Mouse (Mus musculus) kidney, embryonic 14.5 days (tissue): ENCODE measurements around the gene Tbxas1. TPM values are rescaled to one million over a fixed set of nuclear protein-coding genes. Genes with fewer than 3 reads are reported as not detected.
A peak's percentile ranks its signal among the peaks of the same experiment; 100 is the strongest.

ENCODE experiments used
- ATAC-seq: fragments of 200-750 bp; cut with Nextera tagmentation; 2 replicates; pipeline ENCODE4 v1.8.0; 2017; ENCODE audit warnings: moderate number of reproducible peaks, mild to moderate bottlenecking, moderate TSS enrichment, moderate library complexity; ENCODE audit not compliant: low FRiP score, low TSS enrichment
- H3K27ac ChIP-seq: fragments of 300-500 bp; sonication (generic); 2 replicates; pipeline ENCODE4 v1.5.1; 2014; ENCODE audit warnings: low read depth, mild to moderate bottlenecking, low read length, moderate library complexity, mixed read lengths
- H3K27me3 ChIP-seq: fragments of 300-500 bp; sonication (generic); 2 replicates; pipeline ENCODE4 v1.6.1; 2014; ENCODE audit warnings: mild to moderate bottlenecking, low read length; ENCODE audit not compliant: control insufficient read depth, insufficient read depth
- H3K36me3 ChIP-seq: fragments of 300-500 bp; sonication (generic); 2 replicates; pipeline ENCODE4 v1.6.1; 2014; ENCODE audit warnings: low read length, mixed read lengths; ENCODE audit not compliant: control insufficient read depth, insufficient read depth
- H3K4me1 ChIP-seq: fragments of 300-500 bp; sonication (generic); 2 replicates; pipeline ENCODE4 v1.6.1; 2014; ENCODE audit warnings: low read length, mixed read lengths; ENCODE audit not compliant: control insufficient read depth, insufficient read depth
- H3K4me2 ChIP-seq: fragments of 300-500 bp; sonication (generic); replicated peaks from 2 replicates; pipeline ENCODE4 v1.6.1; 2014; ENCODE audit warnings: low read depth, mild to moderate bottlenecking, low read length
- H3K4me3 ChIP-seq: fragments of 300-500 bp; sonication (generic); 2 replicates; pipeline ENCODE4 v1.5.1; 2014; ENCODE audit warnings: mild to moderate bottlenecking, low read length
- H3K9ac ChIP-seq: fragments of 300-500 bp; sonication (generic); 2 replicates; pipeline ENCODE4 v1.6.1; 2014; ENCODE audit warnings: low read depth, mild to moderate bottlenecking, low read length, moderate library complexity
- H3K9me3 ChIP-seq: fragments of 300-500 bp; sonication (generic); 2 replicates; pipeline ENCODE4 v1.6.1; 2016; ENCODE audit warnings: low read length; ENCODE audit not compliant: control insufficient read depth
- WGBS: fragments of 180-500 bp; shearing (Covaris S2); extraction: QIAGEN DNeasy Blood & Tissue Kit; methylation state at CpG from one replicate; pipeline ENCODE4 v1.1.7; 2014; 5-methylcytosine and 5-hydroxymethylcytosine counted together
- polyA plus RNA-seq: library from polyadenylated mRNA; unstranded; fragments of >200 nt; fragmentation: Nextera tagmentation; extraction: Ambion mirVana; gene quantifications from 2 replicates; pipeline ENCODE4 v1.2.1, GENCODE M21; 2014

The Tbxas1 gene
- polyA plus RNA-seq, 1 experiment from 2014 or later = 3.3 TPM

GRCm38 (mm10) chr6:39058936-39059335 lies 183.7 kb downstream of the Tbxas1 start:
- peaks cover 21% of the 10 kb centered on the region for H3K4me1 ChIP-seq
- no peak overlapping the region for H3K4me3 ChIP-seq
- H3K9me3 ChIP-seq = no peaks in the 10 kb centered on the region
- no peak overlapping the region for H3K9ac ChIP-seq
- H3K27me3 ChIP-seq = no peaks in the 10 kb centered on the region
- ATAC-seq = no peak
- 30% methylated on average over 3 of the region's 3 CpGs for WGBS
- no peaks in the 10 kb centered on the region for H3K36me3 ChIP-seq
- H3K27ac ChIP-seq = no peak overlapping the region
- no peak overlapping the region for H3K4me2 ChIP-seq

GRCm38 (mm10) chr6:39059547-39060497 lies 184.6 kb downstream of the Tbxas1 start:
- H3K27ac ChIP-seq = no peak overlapping the region
- no peak overlapping the region for H3K4me2 ChIP-seq
- H3K27me3 ChIP-seq = no peaks in the 10 kb centered on the region
- peak; percentile 33; the same call in 1 of the 2 replicates for ATAC-seq
- no peaks in the 10 kb centered on the region for H3K36me3 ChIP-seq
- H3K4me1 ChIP-seq = peaks cover 21% of the 10 kb centered on the region
- WGBS = 54% methylated on average over 12 of the region's 12 CpGs
- no peak overlapping the region for H3K4me3 ChIP-seq
- no peak overlapping the region for H3K9ac ChIP-seq
- no peaks in the 10 kb centered on the region for H3K9me3 ChIP-seq

- H3K9ac ChIP-seq = no peak overlapping the region
- 59% methylated on average over 4 of the region's 4 CpGs for WGBS
- no peak overlapping the region for H3K4me3 ChIP-seq
- no peaks in the 10 kb centered on the region for H3K27me3 ChIP-seq
- no peak overlapping the region for H3K27ac ChIP-seq
- no peak for ATAC-seq
- H3K4me1 ChIP-seq = peaks cover 21% of the 10 kb centered on the region
- H3K36me3 ChIP-seq = no peaks in the 10 kb centered on the region
- no peak overlapping the region for H3K4me2 ChIP-seq
- H3K9me3 ChIP-seq = no peaks in the 10 kb centered on the region
These were observed 186.0 kb downstream of the Tbxas1 start for GRCm38 (mm10) chr6:39061180-39061579.

- WGBS = 51% methylated on average over 2 of the region's 2 CpGs
- Histone ChIP-seq H3K9me3 (no peaks in the 10 kb centered on the region), H3K4me3 (no peak overlapping the region), H3K27ac (no peak overlapping the region), H3K9ac (no peak overlapping the region), H3K27me3 (no peaks in the 10 kb centered on the region), H3K36me3 (no peaks in the 10 kb centered on the region), H3K4me2 (no peak overlapping the region), H3K4me1 (peaks cover 21% of the 10 kb centered on the region)
- no peak for ATAC-seq
These were observed 188.3 kb downstream of the Tbxas1 start for GRCm38 (mm10) chr6:39063541-39063940.

GRCm38 (mm10) chr6:39066935-39067578 lies 191.9 kb downstream of the Tbxas1 start:
- WGBS = 51% methylated on average over 12 of the region's 12 CpGs
- peak; percentile 73 for ATAC-seq
- no peak overlapping the region for H3K9ac ChIP-seq
- no peak overlapping the region for H3K4me2 ChIP-seq
- no peaks in the 10 kb centered on the region for H3K27me3 ChIP-seq
- H3K36me3 ChIP-seq = no peaks in the 10 kb centered on the region
- no peaks in the 10 kb centered on the region for H3K4me1 ChIP-seq
- H3K4me3 ChIP-seq = no peak overlapping the region
- H3K27ac ChIP-seq = no peak overlapping the region
- H3K9me3 ChIP-seq = no peaks in the 10 kb centered on the region

- Histone ChIP-seq H3K27ac (no peak overlapping the region), H3K9me3 (no peaks in the 10 kb centered on the region), H3K9ac (no peak overlapping the region), H3K4me1 (no peaks in the 10 kb centered on the region), H3K27me3 (no peaks in the 10 kb centered on the region), H3K4me2 (no peak overlapping the region), H3K4me3 (no peak overlapping the region), H3K36me3 (no peaks in the 10 kb centered on the region)
- 13% methylated on average over 5 of the region's 5 CpGs for WGBS
- ATAC-seq = no peak
These were observed 197.5 kb downstream of the Tbxas1 start for GRCm38 (mm10) chr6:39072664-39073063.

- no peak for ATAC-seq
- H3K4me1 ChIP-seq = no peaks in the 10 kb centered on the region
- no peaks in the 10 kb centered on the region for H3K27me3 ChIP-seq
- no peak overlapping the region for H3K27ac ChIP-seq
- no peaks in the 10 kb centered on the region for H3K36me3 ChIP-seq
- H3K4me3 ChIP-seq = no peak overlapping the region
- H3K9me3 ChIP-seq = no peaks in the 10 kb centered on the region
- no peak overlapping the region for H3K9ac ChIP-seq
- no peak overlapping the region for H3K4me2 ChIP-seq
These were observed 199.0 kb downstream of the Tbxas1 start for GRCm38 (mm10) chr6:39074186-39074585.

GRCm38 (mm10) chr6:39076498-39076897 lies 201.3 kb downstream of the Tbxas1 start:
- Histone ChIP-seq H3K36me3 (no peaks in the 10 kb centered on the region), H3K9me3 (no peaks in the 10 kb centered on the region), H3K27me3 (no peaks in the 10 kb centered on the region), H3K4me3 (no peak overlapping the region), H3K27ac (no peak overlapping the region), H3K4me1 (no peaks in the 10 kb centered on the region), H3K9ac (no peak overlapping the region), H3K4me2 (no peak overlapping the region)
- no peak for ATAC-seq

GRCm38 (mm10) chr6:39104631-39105030 lies 229.4 kb downstream of the Tbxas1 start:
- no peak overlapping the region for H3K9ac ChIP-seq
- H3K9me3 ChIP-seq = no peaks in the 10 kb centered on the region
- no peaks in the 10 kb centered on the region for H3K36me3 ChIP-seq
- 68% methylated on average over 4 of the region's 4 CpGs for WGBS
- H3K4me3 ChIP-seq = no peak overlapping the region
- no peak overlapping the region for H3K4me2 ChIP-seq
- ATAC-seq = no peak
- no peaks in the 10 kb centered on the region for H3K4me1 ChIP-seq
- no peaks in the 10 kb centered on the region for H3K27me3 ChIP-seq
- no peak overlapping the region for H3K27ac ChIP-seq
